Mouse (Mus musculus): ENCODE data around the gene Tmem104.

DNA sequence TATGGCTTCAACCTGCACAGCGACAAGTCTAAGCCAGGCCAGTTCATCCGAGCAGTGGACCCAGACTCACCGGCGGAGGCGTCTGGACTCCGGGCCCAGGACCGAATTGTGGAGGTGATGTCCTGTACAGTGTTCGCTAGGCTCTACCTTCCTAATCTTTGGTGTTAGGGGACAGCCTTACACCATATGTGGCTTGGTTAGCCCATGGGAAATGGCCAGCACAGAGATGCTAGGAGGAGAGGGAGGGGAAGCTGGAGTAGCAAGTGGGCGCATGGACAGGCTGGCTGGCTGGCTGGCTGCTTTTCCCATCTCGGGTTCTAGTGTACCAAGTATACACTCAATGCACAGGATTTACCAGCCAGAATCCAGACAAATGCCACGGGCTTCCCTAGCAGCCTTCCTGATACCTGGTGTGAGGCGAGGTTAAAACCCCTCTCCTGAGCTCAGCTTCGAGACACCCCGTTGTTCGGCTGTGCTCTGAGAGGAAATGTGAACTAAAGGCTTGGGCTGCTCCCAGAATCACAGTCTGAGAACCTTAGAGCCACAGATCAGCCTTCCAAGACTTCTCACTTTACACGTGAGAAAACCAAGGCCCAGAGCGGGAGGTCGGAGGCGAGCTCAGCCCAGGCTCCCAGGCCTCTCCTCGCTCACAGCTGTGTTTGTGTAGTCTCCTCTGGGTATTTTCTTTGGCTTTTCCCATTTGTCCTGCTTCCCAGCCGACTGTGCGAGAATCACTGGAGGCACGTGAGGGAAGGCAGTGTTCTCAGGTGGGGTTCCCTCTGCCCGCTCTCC, 10.7 kb upstream of the Tmem104 start:
- TF ChIP-seq POLR2A (IDR thresholded peaks at IDR 0.05; ENCODE audit: low read depth, low read length) (no peak), CTCF (IDR thresholded peaks at IDR 0.05; ENCODE audit: borderline replicate concordance, insufficient read depth, low read length) (no peak)

Measured in embryonic fibroblast, embryonic 13.5 days (primary cell).